Mouse (Mus musculus): Measurements from ENCODE around the gene Pgm2.

GRCm38 (mm10) chr5:64063622-64064355, 29.0 kb upstream of the Pgm2 start:
- TF ChIP-seq CTCF (IDR thresholded peaks at IDR 0.05; ENCODE audit: borderline replicate concordance, insufficient read depth, low read length), result no peak
- TF ChIP-seq POLR2A (IDR thresholded peaks at IDR 0.05; ENCODE audit: low read depth, low read length), result no peak

Measured in embryonic fibroblast, embryonic 13.5 days (primary cell).